Mouse (Mus musculus) duodenum, adult 2 months (tissue): ENCODE measurements around the gene Rab3ip. TPM values are rescaled to one million over a fixed set of nuclear protein-coding genes. Genes with fewer than 3 reads are reported as not detected.

Experiments used
- polyA plus RNA-seq: library from polyadenylated mRNA; depleted of rRNA; stranded (reverse); fragments of >200 nt; gene quantifications from 2 replicates; pipeline ENCODE4 v1.2.3, GENCODE M21; 2012; ENCODE audit warnings: low replicate concordance; rRNA removed

The Rab3ip gene
- polyA plus RNA-seq, result 65.1 and 231 TPM in 2 replicates

GRCm38 (mm10) chr10:116950009-116950769 lies at the start of gene Rab3ip:
Gene Rab3ip (minus strand): TSS chr10:116950769.

GRCm38 (mm10) chr10:116986264-116987082 lies 35.9 kb upstream of the Rab3ip start, which contains the start of gene Best3:
Gene Best3 (plus strand): TSS chr10:116986314.

GRCm38 (mm10) chr10:116972509-116972908 lies 21.9 kb upstream of the Rab3ip start, which contains the start of gene Gm10271:
Gene Gm10271 (minus strand): TSS chr10:116972609.

GRCm38 (mm10) chr10:116896336-116897177 lies 54.0 kb downstream of the Rab3ip start, which contains the start of gene Myrfl:
Gene Myrfl (minus strand): TSS chr10:116896919.

Other genes with a start within 250 kb of the Rab3ip start
- gene Myrfl, start 53.9 kb downstream of the Rab3ip start, polyA plus RNA-seq, result 8.8 and 10.7 TPM in 2 replicates
- not detected in 2 replicates for gene Gm10271, start 21.8 kb upstream of the Rab3ip start, polyA plus RNA-seq
- gene Best3, start 35.5 kb upstream of the Rab3ip start, polyA plus RNA-seq, result 0.05 and 0.06 TPM in 2 replicates
- not detected in 2 replicates for gene Lrrc10, start 94.6 kb upstream of the Rab3ip start, polyA plus RNA-seq
- 16.4 and 17.2 TPM in 2 replicates for gene Cct2, start 113.0 kb upstream of the Rab3ip start, polyA plus RNA-seq
- gene Frs2, start 197.8 kb upstream of the Rab3ip start, polyA plus RNA-seq, result 2.4 and 2.8 TPM in 2 replicates